Mouse (Mus musculus) small intestine, adult 2 months (tissue): Measurements from ENCODE around the gene Gtf2ird1.

Experiments
- CTCF ChIP-seq: fragments of 200-500 bp; IDR thresholded peaks from 2 replicates; pipeline ENCODE4 v1.5.1; 2012; ENCODE audit warnings: low read depth, mild to moderate bottlenecking, control low read depth, inconsistent platforms, low read length, moderate library complexity, mixed read lengths; ENCODE audit not compliant: insufficient replicate concordance, insufficient read length; ENCODE audit errors: extremely low read depth
- POLR2A ChIP-seq: fragments of 200-500 bp; IDR thresholded peaks from 2 replicates; pipeline ENCODE4 v1.6.1; 2012; ENCODE audit warnings: low read depth, mild to moderate bottlenecking, control low read depth, inconsistent platforms, low read length, moderate library complexity

DNA sequence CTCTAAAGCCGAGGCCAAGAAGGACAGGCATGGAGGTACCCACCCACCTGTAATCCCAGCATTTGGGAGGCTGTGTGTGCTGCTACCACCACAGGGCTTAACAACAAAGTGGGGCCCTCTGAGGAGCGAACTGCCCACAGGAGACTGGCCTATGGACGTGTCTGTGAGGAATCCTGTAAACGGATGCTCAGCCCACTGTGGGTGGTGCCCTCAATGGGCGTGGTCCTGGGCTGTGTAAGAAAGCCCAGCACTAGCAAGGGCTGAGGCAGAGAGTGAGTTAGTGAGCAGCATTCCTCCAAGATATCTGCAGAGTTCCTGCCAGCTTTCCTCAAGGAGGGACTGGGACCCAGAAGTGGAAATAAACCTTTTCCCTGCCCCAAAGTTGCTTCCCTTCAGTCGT is 62.9 kb downstream of the Gtf2ird1 start:
- TF ChIP-seq CTCF, result no peak
- no peak for TF ChIP-seq POLR2A
